Mouse (Mus musculus) E14TG2a.4 (cell line): ENCODE results near the gene Gm28051.

ENCODE experiments used
- CTCF ChIP-seq: conservative IDR thresholded peaks from 2 replicates; pipeline ENCODE4 v1.5.1; 2014; ENCODE audit warnings: low read length
- NANOG ChIP-seq: IDR thresholded peaks from 2 replicates; pipeline ENCODE4 v1.6.1; 2014; ENCODE audit warnings: borderline replicate concordance, low read length, mixed read lengths
- POU5F1 ChIP-seq: IDR thresholded peaks from 2 replicates; pipeline ENCODE4 v1.6.1; 2014; ENCODE audit warnings: low read length, borderline replicate concordance

DNA sequence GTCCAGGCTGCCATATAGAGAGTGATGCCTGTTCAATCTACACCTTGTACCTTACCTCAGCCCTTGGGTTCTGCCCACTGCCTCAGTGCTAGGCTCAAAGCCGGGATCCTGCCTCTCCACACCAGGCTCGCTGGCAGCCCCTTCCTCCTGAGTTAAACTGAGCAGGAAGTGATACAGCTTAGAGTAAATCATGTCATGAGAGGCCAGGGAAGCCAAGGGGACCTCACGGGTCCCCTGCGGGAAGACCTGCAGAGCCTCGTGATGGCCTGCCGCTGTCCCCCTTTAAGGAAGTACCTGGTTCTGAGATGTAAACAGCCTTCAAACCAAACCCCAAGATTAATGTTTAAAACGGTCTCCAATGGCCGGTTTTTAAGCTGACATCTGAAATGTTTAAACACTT is 85.4 kb downstream of the Gm28051 start:
- TF ChIP-seq CTCF (no peak), NANOG (no peak), POU5F1 (no peak)
